Mouse (Mus musculus): ENCODE data around the gene Plod1. TPM values are rescaled to one million over a fixed set of nuclear protein-coding genes. Genes with fewer than 3 reads are reported as not detected.

The Plod1 gene
- total and polyA plus RNA-seq, 3 experiments = 7.2 to 20.8 TPM; not detected in 1

- Histone ChIP-seq H3K4me3 (ENCODE audit: control insufficient read depth in 1 of 2, insufficient read depth in 1 of 2, low read depth in 2 of 2, low read length in 2 of 2) (no peak overlapping the region), H3K27ac (ENCODE audit: control insufficient read depth, low read depth, low read length) (no peak overlapping the region), H3K36me3 (ENCODE audit: control insufficient read depth in 1 of 2, insufficient read depth in 2 of 2, low read length in 2 of 2) (peaks cover 0 to 11% of the 10 kb centered on the region in 2 experiments; a peak in 2 of 4 replicates), H3K4me1 (ENCODE audit: control insufficient read depth in 1 of 2, insufficient read depth in 2 of 2, low read length in 2 of 2) (no peaks in the 10 kb centered on the region), H3K9ac (ENCODE audit: control insufficient read depth, low read depth, low read length, poor library complexity, severe bottlenecking) (no peak overlapping the region), H3K9me3 (replicated peaks; ENCODE audit: insufficient read depth, low read length) (no peaks in the 10 kb centered on the region), H3K27me3 (ENCODE audit: control insufficient read depth in 1 of 2, insufficient read depth in 2 of 2, low read length in 2 of 2) (no peaks in the 10 kb centered on the region), H3K79me2 (ENCODE audit: control insufficient read depth, insufficient read depth, low read length, poor library complexity) (no peaks in the 10 kb centered on the region)
- DNase-seq (ENCODE audit: low read depth, low spot score) = no peak
- no peak for TF ChIP-seq USF2 (IDR thresholded peaks at IDR 0.05; ENCODE audit: borderline replicate concordance in 1 of 2, insufficient read depth in 1 of 2, low read depth in 1 of 2, low read length in 2 of 2)
- TF ChIP-seq MYB (IDR thresholded peaks at IDR 0.05; ENCODE audit: low read depth, low read length) = no peak
- TF ChIP-seq KAT2A (conservative IDR thresholded peaks at IDR 0.05; ENCODE audit: low read depth, low read length) = no peak
- no peak for TF ChIP-seq ZC3H11A (IDR thresholded peaks at IDR 0.05; ENCODE audit: low read depth, low read length)
- no peak for TF ChIP-seq TBP (IDR thresholded peaks at IDR 0.05; ENCODE audit: low read depth, low read length)
- no peak for TF ChIP-seq ZMIZ1 (IDR thresholded peaks at IDR 0.05; ENCODE audit: low read depth, low read length)
- no peak for TF ChIP-seq EP300 (IDR thresholded peaks at IDR 0.05; ENCODE audit: low read depth in 1 of 2, low read length in 2 of 2)
- TF ChIP-seq CTCF (IDR thresholded peaks at IDR 0.05 in 2 of 3, conservative IDR thresholded peaks at IDR 0.05 in 1 of 3; ENCODE audit: control insufficient read depth in 1 of 3, insufficient read depth in 1 of 3, low read depth in 2 of 3, low read length in 3 of 3, poor library complexity in 1 of 3, severe bottlenecking in 1 of 3) = no peak
- no peak for TF ChIP-seq ZKSCAN1 (IDR thresholded peaks at IDR 0.05; ENCODE audit: low read depth, low read length)
- TF ChIP-seq POLR2AphosphoS5 (IDR thresholded peaks at IDR 0.05; ENCODE audit: borderline replicate concordance, low read depth, low read length) = no peak
Measured at GRCm38 (mm10) chr4:147884138-147884537, 52.4 kb downstream of the Plod1 start.

DNA sequence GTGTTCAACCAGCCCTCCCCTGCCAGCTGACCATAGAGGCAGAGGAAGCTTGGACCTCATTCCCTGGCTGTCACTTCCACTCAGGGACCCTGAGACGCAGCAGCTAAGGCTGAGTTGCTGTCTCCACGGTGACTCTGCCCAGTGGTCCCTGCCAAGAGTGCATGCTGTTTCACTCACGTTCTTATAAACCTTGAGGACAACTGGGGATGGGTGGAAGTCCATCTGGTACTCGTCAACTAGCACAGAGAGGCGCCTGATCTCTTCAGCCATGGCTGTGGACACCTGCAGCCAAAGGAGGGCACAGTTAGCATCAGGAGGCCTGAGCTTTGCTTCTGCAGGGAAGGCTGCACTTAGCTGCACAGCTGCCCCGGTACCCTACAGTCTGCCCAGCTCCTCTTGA lies 53.5 kb downstream of the Plod1 start:
- DNase-seq (ENCODE audit: low read depth, low spot score) = no peak
- Histone ChIP-seq H3K79me2 (ENCODE audit: control insufficient read depth, insufficient read depth, low read length, poor library complexity) (no peaks in the 10 kb centered on the region), H3K36me3 (ENCODE audit: control insufficient read depth in 1 of 2, insufficient read depth in 2 of 2, low read length in 2 of 2) (peaks cover 0 to 12% of the 10 kb centered on the region in 2 experiments; a peak in 2 of 4 replicates), H3K27me3 (ENCODE audit: control insufficient read depth in 1 of 2, insufficient read depth in 2 of 2, low read length in 2 of 2) (no peaks in the 10 kb centered on the region), H3K27ac (ENCODE audit: control insufficient read depth, low read depth, low read length) (no peak overlapping the region), H3K9ac (ENCODE audit: control insufficient read depth, low read depth, low read length, poor library complexity, severe bottlenecking) (no peak overlapping the region), H3K4me1 (ENCODE audit: control insufficient read depth in 1 of 2, insufficient read depth in 2 of 2, low read length in 2 of 2) (no peaks in the 10 kb centered on the region), H3K9me3 (replicated peaks; ENCODE audit: insufficient read depth, low read length) (no peaks in the 10 kb centered on the region), H3K4me3 (ENCODE audit: control insufficient read depth in 1 of 2, insufficient read depth in 1 of 2, low read depth in 2 of 2, low read length in 2 of 2) (no peak overlapping the region)
- TF ChIP-seq TBP (IDR thresholded peaks at IDR 0.05; ENCODE audit: low read depth, low read length) (no peak), MAX (IDR thresholded peaks at IDR 0.05; ENCODE audit: low read length) (no peak), E2F4 (IDR thresholded peaks at IDR 0.05; ENCODE audit: borderline replicate concordance, low read depth, low read length) (no peak), CHD1 (IDR thresholded peaks at IDR 0.05; ENCODE audit: low read depth, low read length) (no peak), KAT2A (conservative IDR thresholded peaks at IDR 0.05; ENCODE audit: low read depth, low read length) (no peak), CTCF (IDR thresholded peaks at IDR 0.05 in 2 of 3, conservative IDR thresholded peaks at IDR 0.05 in 1 of 3; ENCODE audit: control insufficient read depth in 1 of 3, insufficient read depth in 1 of 3, low read depth in 2 of 3, low read length in 3 of 3, poor library complexity in 1 of 3, severe bottlenecking in 1 of 3) (no peak), ELF1 (IDR thresholded peaks at IDR 0.05; ENCODE audit: low read depth, low read length) (no peak), ETS1 (IDR thresholded peaks at IDR 0.05; ENCODE audit: low read depth, low read length) (no peak), CHD2 (IDR thresholded peaks at IDR 0.05; ENCODE audit: low read length) (no peak), USF1 (IDR thresholded peaks at IDR 0.05; ENCODE audit: low read depth, low read length) (no peak), ZKSCAN1 (IDR thresholded peaks at IDR 0.05; ENCODE audit: low read depth, low read length) (no peak), JUND (IDR thresholded peaks at IDR 0.05; ENCODE audit: low read depth, low read length) (no peak), TAL1 (IDR thresholded peaks at IDR 0.05; ENCODE audit: low read length) (no peak), GATA1 (IDR thresholded peaks at IDR 0.05; ENCODE audit: low read depth, low read length) (no peak), SMC3 (IDR thresholded peaks at IDR 0.05; ENCODE audit: low read depth, low read length) (no peak), NRF1 (IDR thresholded peaks at IDR 0.05; ENCODE audit: insufficient read depth, low read depth, low read length, poor library complexity, severe bottlenecking) (no peak), RCOR1 (IDR thresholded peaks at IDR 0.05; ENCODE audit: low read depth, low read length) (no peak)

Data from MEL (cell line).